Comparison of ENCODE assay signal across 8 mouse cellular contexts in genomic region chr6:134916641-134917040, GRCm38 (mm10). TPM values are rescaled to one million over a fixed set of nuclear protein-coding genes. Genes with fewer than 3 reads are reported as not detected.
DNase-seq lines count a peak whose midpoint lies in the region; ATAC-seq and TF ChIP-seq lines count a peak whose summit lies in the region.

No protein-coding gene starts in this region.

- under 1% methylated on average over 10 of the region's 11 CpGs for WGBS in forebrain, embryonic 12.5 days

- peak overlapping the region; percentile 57 for H3K4me2 ChIP-seq in forebrain, embryonic 12.5 days

- H3K36me3 ChIP-seq in testis, adult 2 months (ENCODE audit: control insufficient read depth, insufficient read depth, low read length) = no peaks in the 10 kb centered on the region
- H3K36me3 ChIP-seq in forebrain, embryonic 12.5 days (replicated peaks) = no peaks in the 10 kb centered on the region

- no peak for DNase-seq in testis, postnatal 14 days (ENCODE audit: low spot score)
- DNase-seq in kidney, adult 18-20 months = peak; percentile 50
- DNase-seq in lung, postnatal 14 days = peak; percentile 33
- DNase-seq in thymus, adult 18-20 months = peak; percentile 60 to 71
- DNase-seq in gastrocnemius, adult 8-10 months (ENCODE audit: low spot score in 2 of 2) = no peak
- DNase-seq in left cerebral cortex, adult 8-10 months (ENCODE audit: low spot score in 2 of 2) = no peak

- H3K4me1 ChIP-seq in testis, adult 2 months (ENCODE audit: control insufficient read depth, insufficient read depth, low read length) = peaks cover 11% of the 10 kb centered on the region
- H3K4me1 ChIP-seq in forebrain, embryonic 12.5 days = peaks cover 26% of the 10 kb centered on the region

- H3K4me3 ChIP-seq in testis, adult 2 months (ENCODE audit: control insufficient read depth, low read depth, low read length) = peak overlapping the region; percentile 2
- H3K4me3 ChIP-seq in forebrain, embryonic 12.5 days (replicated peaks) = peak overlapping the region; percentile 38

- no peaks in the 10 kb centered on the region for H3K9me3 ChIP-seq in forebrain, embryonic 12.5 days

- peaks cover 3% of the 10 kb centered on the region; the same call in 1 of the 2 replicates for H3K27me3 ChIP-seq in testis, adult 2 months (ENCODE audit: control insufficient read depth, insufficient read depth, low read length)
- peaks cover 13% of the 10 kb centered on the region; the same call in 1 of the 2 replicates for H3K27me3 ChIP-seq in forebrain, embryonic 12.5 days

- no peak for TF ChIP-seq POLR2A in testis, adult 2 months (IDR thresholded peaks at IDR 0.05; ENCODE audit: control insufficient read depth, low read depth, low read length)

- H3K9ac ChIP-seq in forebrain, embryonic 12.5 days = peak overlapping the region; percentile 36

- no peak for ATAC-seq in forebrain, embryonic 12.5 days (ENCODE audit: low FRiP score)

- no peak overlapping the region for H3K27ac ChIP-seq in testis, adult 2 months (ENCODE audit: control insufficient read depth, insufficient read depth, low read depth, low read length)
- 0 out of 2 replicates have a peak overlapping the region, but pooled peaks have one; percentile 53 for H3K27ac ChIP-seq in forebrain, embryonic 12.5 days

- TF ChIP-seq CTCF in testis, adult 2 months (IDR thresholded peaks at IDR 0.05; ENCODE audit: control insufficient read depth, insufficient read depth, insufficient replicate concordance, low read depth, low read length) = no peak

RNA-seq across cellular contexts. Expression of gene Cdkn1b, which starts 3.6 kb away (rescaled TPM):
- polyA plus RNA-seq in testis, adult 2 months (2012; rRNA removed) = 3.0 and 3.6 TPM in 2 replicates
- 36.4 and 40.5 TPM in 2 replicates for polyA plus RNA-seq in forebrain, embryonic 12.5 days (2016; fragmentation: Nextera tagmentation; extraction: Ambion mirVana)
- total RNA-seq in gastrocnemius, adult 8-10 months (2022) = 10 to 100 TPM; 30.9 to 37.5 (median 33.1) TPM
- total RNA-seq in left cerebral cortex, adult 8-10 months (2022) = 10 to 100 TPM; 36.6 to 39.0 (median 37.9) TPM

RNA-seq across cellular contexts. Expression of gene Gpr19, which starts 18.3 kb away (rescaled TPM):
- 46.0 and 51.8 TPM in 2 replicates for polyA plus RNA-seq in testis, adult 2 months (2012; rRNA removed)
- 38.5 and 45.6 TPM in 2 replicates for polyA plus RNA-seq in forebrain, embryonic 12.5 days (2016; fragmentation: Nextera tagmentation; extraction: Ambion mirVana)
- total RNA-seq in gastrocnemius, adult 8-10 months (2022) = 1 to 10 TPM; 3.6 to 5.4 (median 4.7) TPM
- 10 to 100 TPM; 22.9 to 26.3 (median 24.7) TPM for total RNA-seq in left cerebral cortex, adult 8-10 months (2022)

Comparison
In these comparisons a context has a peak if more than half of its experiments do, and no peak if none do; other contexts are left out.
1. DNase-seq: peak in kidney, adult 18-20 months (single experiment), lung, postnatal 14 days (single experiment) and thymus, adult 18-20 months (2 of 2); none in testis, postnatal 14 days (single experiment), gastrocnemius, adult 8-10 months (0 of 2) and left cerebral cortex, adult 8-10 months (0 of 2).